Mouse (Mus musculus) heart, postnatal 14 days (tissue): Measurements from ENCODE around the gene Glud1. TPM values are rescaled to one million over a fixed set of nuclear protein-coding genes. Genes with fewer than 3 reads are reported as not detected.

ENCODE experiments used
- DNase-seq, 2 experiments: peaks; one replicate each; pipeline ENCODE4 v3.0.0; 2021 to 2022
- intact Hi-C: fragments of 180-260 bp; cut with DNase I; formaldehyde crosslinking; loops from one replicate; pipeline ENCODE4 v1.15.1; 2025
- long read RNA-seq, 2 experiments: library from polyadenylated mRNA; stranded (forward); transcript quantifications; one replicate each; pipeline ENCODE4 v2.0.0; 2021
- total RNA-seq, 2 experiments: library from RNA; stranded (reverse); gene quantifications; 2 replicates each; pipeline ENCODE4 v1.2.3; 2021

The Glud1 gene
- 100 to 1,000 TPM; 128 to 137 TPM for total RNA-seq
- long read RNA-seq, experiment 1, transcript Glud1-201 (13 exons, 3,390 nt), result major isoform, 136 of 145 reads
- long read RNA-seq, experiment 1, partial matches to known transcripts, result 3 of 145 reads
- long read RNA-seq, experiment 1, other reads (novel, unspliced or antisense), result 6 of 145 reads
- long read RNA-seq, experiment 2, transcript Glud1-201 (13 exons, 3,390 nt), result major isoform, 148 of 160 reads
- long read RNA-seq, experiment 2, partial matches to known transcripts, result 7 of 160 reads
- long read RNA-seq, experiment 2, other reads (novel, unspliced or antisense), result 5 of 160 reads

DNA sequence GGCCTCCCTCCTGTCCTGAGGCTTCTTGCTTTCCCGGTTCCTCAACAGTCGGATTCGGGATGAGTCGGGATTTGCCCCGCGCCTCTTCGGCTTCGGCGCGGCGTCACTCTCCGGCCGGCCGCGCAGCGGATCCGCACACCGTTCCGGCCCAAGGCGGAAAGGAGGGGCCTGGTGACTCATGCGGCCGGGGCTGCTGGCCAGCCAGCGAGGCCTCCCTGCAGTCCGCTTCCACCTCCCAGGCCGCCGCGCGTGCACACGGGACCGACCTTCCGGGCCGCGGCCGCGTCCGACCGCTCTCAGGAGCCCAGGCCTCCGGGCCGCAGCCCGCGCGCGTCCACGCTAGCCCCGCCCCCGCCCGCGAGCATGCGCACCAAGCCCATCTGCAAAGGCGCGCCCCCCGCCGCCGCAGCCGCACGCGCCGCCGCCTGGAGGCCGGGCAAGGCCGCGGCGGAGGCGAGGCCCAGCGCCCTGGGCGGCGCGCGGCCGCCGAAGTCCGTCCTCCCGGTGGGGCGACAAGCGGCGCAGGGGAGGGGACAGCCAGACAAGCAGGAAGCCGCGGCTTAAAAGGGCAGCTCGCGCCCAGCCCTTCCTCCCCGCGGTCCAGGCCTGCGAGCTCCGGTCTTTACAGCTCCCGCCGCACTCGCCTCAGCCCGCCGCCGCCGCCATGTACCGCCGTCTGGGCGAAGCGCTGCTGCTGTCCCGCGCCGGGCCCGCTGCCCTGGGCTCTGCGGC lies at the start of gene Glud1, which contains the start of gene Shld2:
Gene Glud1, plus strand, starts transcription at position 494 of the 732 bp plus-strand sequence.
Gene Shld2, minus strand, starts transcription at position 260 of the 732 bp plus-strand sequence.
- peak; percentile 98 to 99 for DNase-seq
- intact Hi-C loops, result loop anchor here (5.0 kb wide), 2 partner anchors 38 to 52 kb away; no protein-coding TSS in a partner anchor

DNA sequence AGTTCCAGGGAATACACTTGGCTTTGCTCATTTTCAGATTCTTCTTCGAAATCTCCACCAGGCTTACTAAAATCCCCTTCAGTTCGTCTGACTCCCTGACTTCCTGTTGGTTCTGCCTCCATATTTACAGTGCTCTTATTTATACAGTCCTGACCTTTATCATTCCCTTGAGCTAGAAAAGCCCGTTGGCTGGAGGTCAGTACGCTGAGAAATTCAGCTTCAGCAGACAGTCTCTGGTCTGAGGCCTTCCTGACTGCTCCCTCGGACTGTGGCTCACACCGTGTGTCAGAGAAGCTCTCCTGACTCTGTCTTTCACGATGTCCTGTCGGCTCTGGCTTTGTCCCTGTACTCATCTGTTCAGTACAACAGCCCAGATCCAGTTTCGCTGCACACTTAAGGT lies 42.5 kb upstream of the Glud1 start:
- intact Hi-C loops, result no loop called here

DNA sequence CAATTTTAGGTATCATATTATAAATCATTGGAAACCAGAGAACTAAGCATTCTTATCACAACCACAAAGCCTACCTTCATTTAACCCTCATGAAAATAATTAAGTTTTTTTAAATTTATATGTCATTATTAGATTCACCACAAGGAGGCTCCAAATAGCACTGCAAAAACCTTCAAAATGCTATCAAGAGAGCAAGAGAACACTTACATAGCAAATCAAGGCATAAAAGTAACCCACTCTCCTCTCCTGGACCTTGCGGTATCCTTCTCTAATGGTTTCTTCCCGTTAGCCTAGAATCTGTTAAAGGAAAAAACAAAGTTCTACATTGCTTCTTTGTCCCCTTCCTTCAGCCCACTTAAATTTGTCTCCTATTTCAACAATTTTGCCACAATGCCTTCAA lies 37.2 kb upstream of the Glud1 start:
- no peak for DNase-seq
- intact Hi-C loops, result loop anchor here (5.0 kb wide), 2 partner anchors 39 to 129 kb away; partner anchors contain the start of genes Glud1 and Shld2

More for the DNA sequence above, 42.5 kb upstream of the Glud1 start:
- DNase-seq, result no peak

DNA sequence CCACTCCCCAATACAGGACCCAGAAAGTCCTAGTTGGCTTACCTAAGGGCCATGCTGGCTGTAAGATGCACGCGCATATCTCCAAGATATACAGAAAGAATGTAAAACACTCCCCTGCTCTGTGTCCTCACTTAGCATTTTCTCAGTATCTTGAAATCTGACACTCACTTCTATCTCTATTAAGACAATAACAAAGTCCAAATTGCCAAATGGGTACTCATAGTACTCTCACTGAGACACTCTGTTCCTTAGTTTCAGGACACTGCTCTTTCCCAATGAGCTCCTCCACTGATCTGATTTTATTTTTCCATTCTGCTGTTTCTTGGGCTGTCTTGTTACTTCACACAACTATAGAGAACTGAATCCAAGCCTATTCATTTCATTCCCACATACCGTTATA lies 36.4 kb upstream of the Glud1 start:
- DNase-seq, result no peak
- intact Hi-C loops, result loop anchor here (1.0 to 5.0 kb wide), 3 partner anchors 38 to 128 kb away; partner anchors contain the start of genes Glud1 and Shld2

DNA sequence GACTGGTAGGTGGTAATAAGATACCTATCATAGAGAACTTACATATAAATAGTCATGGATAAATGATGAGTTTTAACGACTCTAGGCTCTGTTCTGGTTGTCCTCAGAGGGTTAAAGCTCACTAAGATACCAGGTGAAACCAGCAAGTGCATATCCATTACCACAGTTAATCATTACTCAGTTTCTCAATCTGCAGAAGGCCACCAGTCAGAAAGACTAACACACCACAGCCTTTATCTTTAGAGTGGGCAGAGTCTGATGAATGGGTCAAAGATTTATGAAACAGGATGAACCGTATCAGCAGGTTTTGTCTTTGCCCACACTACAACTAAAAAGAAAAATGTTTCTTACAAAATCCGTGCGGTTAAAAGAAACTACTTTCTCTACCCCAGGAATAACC lies 35.3 kb upstream of the Glud1 start:
- intact Hi-C loops, result no loop called here
- no peak for DNase-seq

GRCm38 (mm10) chr14:34279726-34280125 lies 30.8 kb upstream of the Glud1 start:
- intact Hi-C loops, result no loop called here

DNA sequence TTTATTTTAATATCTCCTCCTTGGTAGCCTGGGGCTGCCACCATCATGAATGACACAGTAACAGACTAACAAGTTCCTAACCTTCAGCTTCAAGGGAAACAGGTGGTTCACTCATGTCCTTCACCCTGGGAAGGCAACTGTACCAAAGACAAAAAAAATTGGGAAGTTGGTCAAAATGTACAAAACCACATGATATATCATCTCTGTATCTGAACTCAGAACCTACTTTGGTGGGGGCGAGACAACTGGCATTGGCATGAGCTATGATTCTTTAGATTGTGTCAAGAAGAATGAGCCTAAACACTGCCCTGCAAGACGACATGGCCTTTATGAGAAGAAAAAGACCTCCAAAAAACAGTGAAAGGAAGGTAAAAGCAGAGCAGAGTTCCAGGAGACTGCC lies 29.7 kb upstream of the Glud1 start:
- no peak for DNase-seq
- intact Hi-C loops, result no loop called here

More at GRCm38 (mm10) chr14:34279726-34280125, 30.8 kb upstream of the Glud1 start:
- peak in 1 of 2 experiments; percentile 7 for DNase-seq

GRCm38 (mm10) chr14:34281736-34282269 lies 28.7 kb upstream of the Glud1 start:
- no peak for DNase-seq
- intact Hi-C loops, result no loop called here

- DNase-seq, result no peak
- intact Hi-C loops, result no loop called here
Observed at GRCm38 (mm10) chr14:34288396-34288795, 22.1 kb upstream of the Glud1 start.

GRCm38 (mm10) chr14:34289259-34290015 lies 21.1 kb upstream of the Glud1 start:
- no peak for DNase-seq
- intact Hi-C loops, result no loop called here

- intact Hi-C loops, result no loop called here
- no peak for DNase-seq
Observed at GRCm38 (mm10) chr14:34290229-34290628, 20.3 kb upstream of the Glud1 start.

- intact Hi-C loops, result no loop called here
- no peak for DNase-seq
Observed at GRCm38 (mm10) chr14:34293641-34294040, 16.9 kb upstream of the Glud1 start.

DNA sequence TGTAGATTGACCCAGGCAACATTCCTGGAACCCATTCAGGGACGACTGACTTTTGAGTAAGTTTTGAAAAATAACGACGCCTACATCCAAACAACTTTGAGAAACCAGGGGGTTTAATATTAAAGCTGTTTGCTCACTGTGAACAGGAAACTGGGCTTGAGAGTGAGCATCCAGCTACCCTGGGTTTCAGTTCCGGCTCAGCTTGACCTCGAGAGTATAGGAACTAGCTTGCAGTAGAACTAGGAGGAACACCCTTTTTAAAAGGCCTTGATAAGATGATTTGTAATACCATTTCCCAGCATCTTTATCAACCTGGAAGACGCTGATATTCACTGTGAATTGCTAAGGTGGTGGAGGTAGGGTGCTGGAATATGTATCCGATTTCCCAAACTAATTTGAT lies 14.2 kb upstream of the Glud1 start:
- intact Hi-C loops, result no loop called here
- DNase-seq, result no peak

DNA sequence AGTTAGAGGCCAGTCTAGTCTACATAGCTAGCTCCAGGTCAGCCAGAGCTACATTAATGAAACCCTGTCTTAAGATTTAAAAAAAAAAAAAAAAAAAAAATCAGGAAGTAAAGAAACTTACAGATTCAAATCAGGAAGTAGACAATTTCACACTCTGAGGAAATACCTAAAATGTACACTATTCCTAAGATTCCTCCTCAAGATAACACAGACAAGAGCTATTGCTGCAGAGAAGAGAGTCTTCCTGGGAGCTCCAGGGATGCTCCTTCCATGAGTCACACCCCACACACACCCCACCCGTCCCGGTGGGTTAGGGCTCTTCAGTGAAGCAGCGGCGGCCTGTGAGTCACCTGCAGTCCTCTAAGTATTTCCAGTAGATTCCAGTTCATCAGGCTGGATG lies 13.5 kb upstream of the Glud1 start:
- intact Hi-C loops, result no loop called here
- DNase-seq, result peak in 1 of 2 experiments; percentile 6

DNA sequence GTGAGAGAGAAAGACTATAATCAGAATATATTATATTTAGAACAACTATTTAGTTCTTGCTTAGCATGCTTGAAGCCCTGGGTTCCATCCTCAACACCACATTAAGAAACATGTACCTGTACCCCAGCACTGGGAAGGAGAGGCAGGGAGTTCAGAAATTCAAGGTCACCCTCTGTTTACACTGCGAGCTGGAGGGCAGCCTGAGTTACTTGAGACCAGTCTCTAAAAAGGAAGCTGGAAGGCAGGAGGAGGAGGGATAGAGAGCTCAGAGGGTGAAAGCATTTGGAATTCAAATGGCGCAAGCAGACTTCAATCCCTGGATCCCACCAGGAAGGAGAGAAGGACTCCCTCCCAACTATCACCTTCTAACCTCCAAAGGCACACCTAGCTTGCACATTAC lies 12.9 kb upstream of the Glud1 start:
- intact Hi-C loops, result no loop called here
- DNase-seq, result peak in 1 of 2 experiments; percentile 8

- intact Hi-C loops, result no loop called here
- DNase-seq, result no peak
Observed at GRCm38 (mm10) chr14:34298871-34299700, 11.4 kb upstream of the Glud1 start.

DNA sequence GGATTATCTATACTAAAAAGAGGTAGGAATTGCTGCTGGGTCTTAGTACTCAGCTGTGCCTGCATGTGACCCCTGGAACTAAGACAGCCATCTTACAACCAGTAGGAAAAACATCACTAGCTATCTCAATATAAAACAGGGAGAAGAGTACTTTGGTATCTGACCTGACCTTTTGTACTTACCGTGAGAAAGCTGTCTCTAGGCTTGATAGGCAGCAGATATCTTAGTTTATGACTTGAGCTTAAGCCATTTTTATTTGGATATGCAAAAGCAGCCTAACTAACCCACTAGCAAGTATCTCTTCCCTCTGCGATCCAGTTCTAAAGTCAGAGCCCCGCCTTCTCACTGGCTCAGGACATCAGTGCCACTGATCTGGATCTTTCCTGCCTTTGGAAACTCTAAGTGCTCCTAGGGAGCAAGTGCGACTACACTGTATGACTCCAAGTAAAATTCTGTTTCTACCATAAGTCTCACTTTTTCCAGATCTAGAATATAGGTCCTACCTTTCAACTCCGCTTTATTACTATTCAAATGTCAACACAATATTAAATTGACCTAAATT lies 7.8 kb upstream of the Glud1 start:
- intact Hi-C loops, result no loop called here
- no peak for DNase-seq

DNA sequence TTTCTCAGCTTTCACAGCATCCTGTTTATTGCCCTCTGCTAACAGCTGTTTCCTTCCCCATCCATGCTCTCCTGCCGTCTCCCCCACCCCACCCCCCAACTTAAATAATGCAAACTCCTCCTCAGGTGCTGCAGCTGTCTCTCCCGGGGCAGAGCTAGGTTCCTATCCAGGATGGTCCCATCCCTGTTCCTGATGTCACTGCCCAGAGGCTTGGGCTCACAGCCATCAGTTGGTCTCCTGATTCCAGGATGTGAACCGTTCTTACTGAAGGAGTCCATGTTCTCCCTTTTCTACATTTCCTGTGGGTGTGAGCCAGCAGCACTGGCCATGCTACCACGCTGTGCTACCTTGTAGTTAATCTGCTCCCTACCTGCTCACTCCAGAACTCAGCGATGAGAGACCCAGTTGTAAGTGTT lies 7.3 kb upstream of the Glud1 start:
- DNase-seq, result peak in 1 of 2 experiments; percentile 18
- intact Hi-C loops, result no loop called here

DNA sequence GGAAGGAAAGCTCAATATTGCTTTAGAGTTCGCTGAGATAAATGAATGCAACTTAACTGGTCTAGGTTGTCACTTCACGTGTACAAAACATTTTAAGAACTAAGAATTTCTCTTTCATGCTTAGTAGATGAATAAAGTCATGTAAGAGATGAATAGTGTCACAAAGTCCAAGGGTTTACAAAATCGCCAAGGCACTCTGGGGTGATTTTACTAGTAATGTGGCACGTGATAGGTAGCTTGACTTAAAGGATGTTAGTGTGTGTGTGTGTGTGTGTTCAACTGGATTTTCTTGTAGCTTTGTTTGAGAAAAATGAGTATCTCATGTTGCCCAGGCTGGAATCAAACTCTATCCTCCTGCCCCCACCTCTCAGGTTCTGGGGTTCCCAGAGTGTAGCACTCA lies 1.3 kb upstream of the Glud1 start:
- no peak for DNase-seq
- intact Hi-C loops, result no loop called here
